Mouse (Mus musculus): ENCODE data around the gene Sectm1a. TPM values are rescaled to one million over a fixed set of nuclear protein-coding genes. Genes with fewer than 3 reads are reported as not detected.
"Not testable (repeated sequence)": the region's sequence is repeated elsewhere in the genome, so short reads cannot be mapped to it uniquely, and the experiment has no call there.

Gene Sectm1a
- polyA plus RNA-seq, 1 experiment, result not detected

GRCm38 (mm10) chr11:121112091-121112775 lies 31.2 kb upstream of the Sectm1a start:
- Histone ChIP-seq H3ac (ENCODE audit: control insufficient read depth, insufficient read length, low read depth) (no peak overlapping the region), H3K4me3 (ENCODE audit: insufficient read depth, poor library complexity, severe bottlenecking) (no peak overlapping the region), H3K79me3 (ENCODE audit: low read depth) (no peaks in the 10 kb centered on the region), H3K36me3 (ENCODE audit: control insufficient read depth, insufficient read depth) (no peaks in the 10 kb centered on the region), H3K27me3 (ENCODE audit: control insufficient read depth, insufficient read depth, insufficient read length) (no peaks in the 10 kb centered on the region), H3K79me2 (ENCODE audit: control insufficient read depth, insufficient read depth) (no peaks in the 10 kb centered on the region)
- TF ChIP-seq MAX (IDR thresholded peaks at IDR 0.05) (no peak), MYOG (IDR thresholded peaks at IDR 0.05; ENCODE audit: control insufficient read depth, extremely low read depth, insufficient read length) (no peak), CEBPB (IDR thresholded peaks at IDR 0.05; ENCODE audit: low read depth) (peak; percentile 7)

- no peaks in the 10 kb centered on the region for H3K79me3 ChIP-seq (ENCODE audit: low read depth)
- H3ac ChIP-seq (ENCODE audit: control insufficient read depth, insufficient read length, low read depth), result no peak overlapping the region
- no peaks in the 10 kb centered on the region for H3K27me3 ChIP-seq (ENCODE audit: control insufficient read depth, insufficient read depth, insufficient read length)
- TF ChIP-seq MYOG (IDR thresholded peaks at IDR 0.05; ENCODE audit: control insufficient read depth, extremely low read depth, insufficient read length), result no peak
- TF ChIP-seq CEBPB (IDR thresholded peaks at IDR 0.05; ENCODE audit: low read depth), result no peak
- no peak for TF ChIP-seq MAX (IDR thresholded peaks at IDR 0.05)
- no peak for TF ChIP-seq USF1 (IDR thresholded peaks at IDR 0.05; ENCODE audit: low read depth)
- TF ChIP-seq CTCF (IDR thresholded peaks at IDR 0.05; ENCODE audit: control insufficient read depth, insufficient read depth, insufficient read length), result no peak
- TF ChIP-seq FOSL1 (IDR thresholded peaks at IDR 0.05; ENCODE audit: insufficient read depth, low read length, poor library complexity, severe bottlenecking), result no peak
- no peak overlapping the region for H3K4me3 ChIP-seq (ENCODE audit: insufficient read depth, poor library complexity, severe bottlenecking)
- no peaks in the 10 kb centered on the region for H3K79me2 ChIP-seq (ENCODE audit: control insufficient read depth, insufficient read depth)
- no peaks in the 10 kb centered on the region for H3K36me3 ChIP-seq (ENCODE audit: control insufficient read depth, insufficient read depth)
Measured at GRCm38 (mm10) chr11:121111601-121112000, 30.6 kb upstream of the Sectm1a start.

GRCm38 (mm10) chr11:121111051-121111450 lies 30.0 kb upstream of the Sectm1a start:
- H3K4me3 ChIP-seq (ENCODE audit: insufficient read depth, poor library complexity, severe bottlenecking), result no peak overlapping the region

GRCm38 (mm10) chr11:121109986-121110385 lies 29.0 kb upstream of the Sectm1a start:
- H3K4me3 ChIP-seq (ENCODE audit: insufficient read depth, poor library complexity, severe bottlenecking), result no peak overlapping the region
- no peaks in the 10 kb centered on the region for H3K27me3 ChIP-seq (ENCODE audit: control insufficient read depth, insufficient read depth, insufficient read length)
- H3K79me2 ChIP-seq (ENCODE audit: control insufficient read depth, insufficient read depth), result no peaks in the 10 kb centered on the region
- no peak for TF ChIP-seq MYOD1 (IDR thresholded peaks at IDR 0.05; ENCODE audit: control insufficient read depth, insufficient read length, low read depth)
- TF ChIP-seq USF1 (IDR thresholded peaks at IDR 0.05; ENCODE audit: low read depth), result no peak
- no peak for TF ChIP-seq MYOG (IDR thresholded peaks at IDR 0.05; ENCODE audit: control insufficient read depth, extremely low read depth, insufficient read length)
- TF ChIP-seq MAX (IDR thresholded peaks at IDR 0.05), result no peak
- TF ChIP-seq FOSL1 (IDR thresholded peaks at IDR 0.05; ENCODE audit: insufficient read depth, low read length, poor library complexity, severe bottlenecking), result no peak
- no peak for TF ChIP-seq CEBPB (IDR thresholded peaks at IDR 0.05; ENCODE audit: low read depth)
- no peak for TF ChIP-seq CTCF (IDR thresholded peaks at IDR 0.05; ENCODE audit: control insufficient read depth, insufficient read depth, insufficient read length)
- no peaks in the 10 kb centered on the region for H3K36me3 ChIP-seq (ENCODE audit: control insufficient read depth, insufficient read depth)
- H3K79me3 ChIP-seq (ENCODE audit: low read depth), result no peaks in the 10 kb centered on the region
- H3ac ChIP-seq (ENCODE audit: control insufficient read depth, insufficient read length, low read depth), result no peak overlapping the region

More at GRCm38 (mm10) chr11:121111051-121111450, 30.0 kb upstream of the Sectm1a start:
- Histone ChIP-seq H3ac (ENCODE audit: control insufficient read depth, insufficient read length, low read depth) (no peak overlapping the region), H3K79me3 (ENCODE audit: low read depth) (no peaks in the 10 kb centered on the region), H3K27me3 (ENCODE audit: control insufficient read depth, insufficient read depth, insufficient read length) (no peaks in the 10 kb centered on the region), H3K79me2 (ENCODE audit: control insufficient read depth, insufficient read depth) (no peaks in the 10 kb centered on the region), H3K36me3 (ENCODE audit: control insufficient read depth, insufficient read depth) (no peaks in the 10 kb centered on the region)
- TF ChIP-seq MYOG (IDR thresholded peaks at IDR 0.05; ENCODE audit: control insufficient read depth, extremely low read depth, insufficient read length), result no peak
- TF ChIP-seq MAX (IDR thresholded peaks at IDR 0.05), result no peak
- TF ChIP-seq CEBPB (IDR thresholded peaks at IDR 0.05; ENCODE audit: low read depth), result no peak
- TF ChIP-seq CTCF (IDR thresholded peaks at IDR 0.05; ENCODE audit: control insufficient read depth, insufficient read depth, insufficient read length), result no peak

- Histone ChIP-seq H3K36me3 (ENCODE audit: control insufficient read depth, insufficient read depth) (no peaks in the 10 kb centered on the region), H3ac (ENCODE audit: control insufficient read depth, insufficient read length, low read depth) (no peak overlapping the region), H3K27me3 (ENCODE audit: control insufficient read depth, insufficient read depth, insufficient read length) (no peaks in the 10 kb centered on the region), H3K79me2 (ENCODE audit: control insufficient read depth, insufficient read depth) (no peaks in the 10 kb centered on the region), H3K4me3 (ENCODE audit: insufficient read depth, poor library complexity, severe bottlenecking) (no peak overlapping the region), H3K79me3 (ENCODE audit: low read depth) (no peaks in the 10 kb centered on the region)
- TF ChIP-seq MYOG (IDR thresholded peaks at IDR 0.05; ENCODE audit: control insufficient read depth, extremely low read depth, insufficient read length) (no peak), MAX (IDR thresholded peaks at IDR 0.05) (no peak), CEBPB (IDR thresholded peaks at IDR 0.05; ENCODE audit: low read depth) (no peak), FOSL1 (IDR thresholded peaks at IDR 0.05; ENCODE audit: insufficient read depth, low read length, poor library complexity, severe bottlenecking) (no peak), USF1 (IDR thresholded peaks at IDR 0.05; ENCODE audit: low read depth) (no peak), CTCF (IDR thresholded peaks at IDR 0.05; ENCODE audit: control insufficient read depth, insufficient read depth, insufficient read length) (no peak), MYOD1 (IDR thresholded peaks at IDR 0.05; ENCODE audit: control insufficient read depth, insufficient read length, low read depth) (no peak)
Measured at GRCm38 (mm10) chr11:121108061-121108460, 27.0 kb upstream of the Sectm1a start.

GRCm38 (mm10) chr11:121107242-121107641 lies 26.2 kb upstream of the Sectm1a start:
- H3K4me3 ChIP-seq (ENCODE audit: insufficient read depth, poor library complexity, severe bottlenecking); H3K79me3 ChIP-seq (ENCODE audit: low read depth); H3K36me3 ChIP-seq (ENCODE audit: control insufficient read depth, insufficient read depth); H3K27me3 ChIP-seq (ENCODE audit: control insufficient read depth, insufficient read depth, insufficient read length); H3ac ChIP-seq (ENCODE audit: control insufficient read depth, insufficient read length, low read depth); H3K79me2 ChIP-seq (ENCODE audit: control insufficient read depth, insufficient read depth): not testable (repeated sequence)
